Mouse (Mus musculus): Measurements from ENCODE around the gene Plg. TPM values are rescaled to one million over a fixed set of nuclear protein-coding genes. Genes with fewer than 3 reads are reported as not detected.

The Plg gene
- polyA plus RNA-seq, 1 experiment from 2014 or later, result not detected

DNA sequence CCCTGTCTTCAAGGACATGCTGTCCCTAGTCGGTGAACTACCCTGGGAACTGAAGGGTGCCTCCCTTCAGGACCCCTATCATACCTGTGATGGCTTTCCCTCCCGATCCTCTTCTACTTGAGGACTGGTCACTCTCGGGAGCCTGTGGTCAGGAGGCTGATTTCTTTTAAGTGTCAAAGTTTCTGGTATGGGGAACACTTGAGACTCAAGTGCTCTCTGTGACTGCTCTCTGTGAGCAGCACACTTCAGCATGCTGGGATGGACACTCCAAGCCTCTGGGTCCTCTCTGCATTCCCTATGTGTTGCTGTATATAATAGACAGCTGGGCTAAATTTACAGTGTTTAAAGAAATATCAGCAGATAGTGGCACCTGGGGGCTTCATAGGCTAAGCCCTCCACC, 89.2 kb downstream of the Plg start:
- H3K36me3 ChIP-seq (ENCODE audit: control insufficient read depth, insufficient read depth, low read length), result no peaks in the 10 kb centered on the region
- H3K27me3 ChIP-seq (replicated peaks; ENCODE audit: control insufficient read depth, insufficient read depth, low read length), result no peaks in the 10 kb centered on the region
- no peaks in the 10 kb centered on the region for H3K9me3 ChIP-seq (ENCODE audit: control insufficient read depth, low read length)
- H3K9ac ChIP-seq (ENCODE audit: low read depth, low read length), result no peak overlapping the region
- no peak overlapping the region for H3K27ac ChIP-seq (ENCODE audit: low read depth, low read length)
- no peak for ATAC-seq
- no peaks in the 10 kb centered on the region for H3K4me1 ChIP-seq (ENCODE audit: control insufficient read depth, insufficient read depth, low read depth, low read length)
- no peak overlapping the region for H3K4me3 ChIP-seq (ENCODE audit: low read length)
- 89% methylated on average over 3 of the region's 3 CpGs for WGBS
- no peak overlapping the region for H3K4me2 ChIP-seq (ENCODE audit: low read length)

DNA sequence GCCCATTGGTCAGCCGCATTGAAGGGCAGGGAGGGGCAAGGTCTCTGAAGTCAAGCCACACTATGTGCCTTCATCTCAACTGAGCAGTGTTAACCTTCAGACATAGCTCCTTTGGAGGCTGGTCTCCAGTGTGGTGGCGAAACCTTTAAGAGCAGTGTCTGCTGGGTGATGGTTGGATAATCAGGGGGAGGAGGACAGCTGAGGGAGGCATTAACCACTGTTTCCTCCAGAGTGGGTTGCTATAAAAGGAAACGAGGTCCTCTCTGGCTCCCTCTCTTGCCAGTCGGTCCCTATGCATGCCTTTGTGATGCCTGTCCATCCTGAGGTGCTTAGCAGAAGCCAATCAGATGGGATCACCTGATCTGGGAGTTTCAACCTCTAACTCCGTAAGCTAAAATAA, 90.3 kb downstream of the Plg start:
- H3K4me2 ChIP-seq (ENCODE audit: low read length), result no peak overlapping the region
- no peak overlapping the region for H3K9ac ChIP-seq (ENCODE audit: low read depth, low read length)
- no peak overlapping the region for H3K27ac ChIP-seq (ENCODE audit: low read depth, low read length)
- no peaks in the 10 kb centered on the region for H3K36me3 ChIP-seq (ENCODE audit: control insufficient read depth, insufficient read depth, low read length)
- WGBS, result 85% methylated on average over 5 of the region's 5 CpGs
- no peak for ATAC-seq
- no peak overlapping the region for H3K4me3 ChIP-seq (ENCODE audit: low read length)
- no peaks in the 10 kb centered on the region for H3K9me3 ChIP-seq (ENCODE audit: control insufficient read depth, low read length)
- H3K4me1 ChIP-seq (ENCODE audit: control insufficient read depth, insufficient read depth, low read depth, low read length), result no peaks in the 10 kb centered on the region
- no peaks in the 10 kb centered on the region for H3K27me3 ChIP-seq (replicated peaks; ENCODE audit: control insufficient read depth, insufficient read depth, low read length)

Other genes starting within 250 kb of the Plg start
- gene Map3k4, start 59.8 kb upstream of the Plg start, polyA plus RNA-seq (2015; fragmentation: Nextera tagmentation; extraction: Ambion mirVana), result 33.1 and 39.7 TPM in 2 replicates
- 1.9 and 2.9 TPM in 2 replicates for gene Slc22a3, start 129.1 kb downstream of the Plg start, polyA plus RNA-seq (2015; fragmentation: Nextera tagmentation; extraction: Ambion mirVana)
- 1.0 and 2.5 TPM in 2 replicates for gene Slc22a2, start 205.5 kb downstream of the Plg start, polyA plus RNA-seq (2015; fragmentation: Nextera tagmentation; extraction: Ambion mirVana)

All from hindbrain, embryonic 16.5 days (tissue).